Mouse (Mus musculus) spleen, adult 2 months (tissue): ENCODE results near the gene Gm3409. TPM values are rescaled to one million over a fixed set of nuclear protein-coding genes. Genes with fewer than 3 reads are reported as not detected.

Experiments
- DNase-seq, 2 experiments: peaks; one replicate each; pipeline versions ENCODE4 v3.0.0 to v3.0.0-alpha.2; 2012 to 2021; ENCODE audit warnings: low spot score in 2 of 2, low read depth in 1 of 2
- H3K27ac ChIP-seq: fragments of 200-500 bp; 2 replicates; pipeline ENCODE4 v1.5.1; 2012; ENCODE audit warnings: low read length, inconsistent platforms; ENCODE audit not compliant: insufficient read depth
- H3K27me3 ChIP-seq: fragments of 200-500 bp; 2 replicates; pipeline ENCODE4 v1.6.1; 2012; ENCODE audit warnings: mild to moderate bottlenecking, moderate library complexity, low read length, inconsistent platforms; ENCODE audit not compliant: control insufficient read depth, insufficient read depth
- H3K36me3 ChIP-seq: fragments of 200-500 bp; 2 replicates; pipeline ENCODE4 v1.6.1; 2012; ENCODE audit warnings: mild to moderate bottlenecking, low read length, inconsistent platforms; ENCODE audit not compliant: control insufficient read depth, insufficient read depth
- H3K4me1 ChIP-seq: fragments of 200-500 bp; 2 replicates; pipeline ENCODE4 v1.6.1; 2011; ENCODE audit warnings: inconsistent platforms; ENCODE audit not compliant: control insufficient read depth, insufficient read depth, insufficient read length
- H3K4me3 ChIP-seq: fragments of 200-500 bp; 2 replicates; pipeline ENCODE4 v1.5.1; 2011; ENCODE audit warnings: mild to moderate bottlenecking, inconsistent platforms; ENCODE audit not compliant: insufficient read depth, insufficient read length; ENCODE audit errors: extremely low read depth
- CTCF ChIP-seq: fragments of 200-500 bp; IDR thresholded peaks from 2 replicates; pipeline ENCODE4 v1.5.1; 2011; ENCODE audit warnings: mild to moderate bottlenecking, inconsistent platforms; ENCODE audit not compliant: insufficient read depth, insufficient read length, insufficient replicate concordance; ENCODE audit errors: extremely low read depth
- POLR2A ChIP-seq: fragments of 200-500 bp; IDR thresholded peaks from 2 replicates; pipeline ENCODE4 v1.6.1; 2011; ENCODE audit warnings: low read depth, low read length, inconsistent platforms
- WGBS: fragments of 180-500 bp; shearing (Covaris S2); methylation state at CpG from one replicate; pipeline ENCODE4 v1.1.7; 2018; 5-methylcytosine and 5-hydroxymethylcytosine counted together
- polyA plus RNA-seq: library from polyadenylated mRNA; depleted of rRNA; stranded (reverse); fragments of >200 nt; gene quantifications from 2 replicates; pipeline ENCODE4 v1.2.3, GENCODE M21; 2012; rRNA removed

Gene Gm3409
- polyA plus RNA-seq, 1 experiment: not detected

- DNase-seq: no peak
- no peak for TF ChIP-seq CTCF
- no peak for TF ChIP-seq POLR2A
- 2% methylated on average over 10 of the region's 10 CpGs for WGBS
- H3K27me3 ChIP-seq: peaks cover 5% of the 10 kb centered on the region
- no peak overlapping the region for H3K27ac ChIP-seq
- peaks cover 2% of the 10 kb centered on the region for H3K4me1 ChIP-seq
- no peak overlapping the region for H3K4me3 ChIP-seq
- H3K36me3 ChIP-seq: no peaks in the 10 kb centered on the region
These were observed 47.8 kb downstream of the Gm3409 start for GRCm38 (mm10) chr5:146585307-146585651.

- H3K36me3 ChIP-seq: no peaks in the 10 kb centered on the region
- H3K4me1 ChIP-seq: peaks cover 6% of the 10 kb centered on the region
- peaks cover 5% of the 10 kb centered on the region for H3K27me3 ChIP-seq
- H3K4me3 ChIP-seq: no peak overlapping the region
- 73% methylated on average over 8 of the region's 8 CpGs for WGBS
- DNase-seq: no peak
- TF ChIP-seq CTCF (no peak), POLR2A (no peak)
- H3K27ac ChIP-seq: no peak overlapping the region
These were observed 49.1 kb downstream of the Gm3409 start for GRCm38 (mm10) chr5:146586357-146587070.

Other genes starting within 250 kb of the Gm3409 start
- 0.49 and 0.68 TPM in 2 replicates for gene Wasf3, start 152.7 kb upstream of the Gm3409 start, polyA plus RNA-seq
- not detected in 2 replicates for gene Gm6408, start 55.7 kb upstream of the Gm3409 start, polyA plus RNA-seq
- not detected in 2 replicates for gene Gm6370, start 46.3 kb upstream of the Gm3409 start, polyA plus RNA-seq
- gene 4930449I24Rik, start 35.2 kb upstream of the Gm3409 start, polyA plus RNA-seq: not detected in 2 replicates
- gene Gm3402, start 23.5 kb upstream of the Gm3409 start, polyA plus RNA-seq: not detected in 2 replicates
- not detected in 2 replicates for gene Gm3404, start 11.8 kb upstream of the Gm3409 start, polyA plus RNA-seq
- not detected in 2 replicates for gene Gm3415, start 18.5 kb downstream of the Gm3409 start, polyA plus RNA-seq
- 0.18 and 0.27 TPM in 2 replicates for gene Gpr12, start 47.6 kb downstream of the Gm3409 start, polyA plus RNA-seq